Mouse (Mus musculus) fat pad, adult 2 months (tissue): ENCODE results near the gene 1700007K13Rik.

Source experiments
- DNase-seq: peaks from one replicate; pipeline ENCODE4 v3.0.0-alpha.2; 2011; ENCODE audit warnings: low read depth, low spot score; ENCODE audit errors: extremely low read depth

The 1700007K13Rik gene

DNA sequence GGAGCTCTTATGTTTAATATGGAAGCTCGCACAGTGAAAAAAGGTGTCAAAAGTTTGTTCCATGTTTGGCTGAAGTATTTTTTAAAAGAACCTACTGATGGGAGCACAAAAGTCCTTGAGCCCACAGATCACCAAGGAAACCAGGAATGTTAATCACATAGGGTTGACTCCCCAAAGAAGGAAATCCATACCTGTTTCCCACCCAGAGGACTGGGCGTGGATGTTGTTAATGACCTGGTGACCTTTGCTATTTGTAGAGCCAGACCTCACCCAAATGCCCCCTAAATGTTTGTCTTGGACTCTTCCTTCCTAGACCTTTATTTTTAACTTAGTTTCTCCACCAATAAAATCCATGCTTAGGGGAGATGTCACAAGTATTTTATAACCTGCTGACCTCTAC is 4.5 kb upstream of the 1700007K13Rik start:
- no peak for DNase-seq

DNA sequence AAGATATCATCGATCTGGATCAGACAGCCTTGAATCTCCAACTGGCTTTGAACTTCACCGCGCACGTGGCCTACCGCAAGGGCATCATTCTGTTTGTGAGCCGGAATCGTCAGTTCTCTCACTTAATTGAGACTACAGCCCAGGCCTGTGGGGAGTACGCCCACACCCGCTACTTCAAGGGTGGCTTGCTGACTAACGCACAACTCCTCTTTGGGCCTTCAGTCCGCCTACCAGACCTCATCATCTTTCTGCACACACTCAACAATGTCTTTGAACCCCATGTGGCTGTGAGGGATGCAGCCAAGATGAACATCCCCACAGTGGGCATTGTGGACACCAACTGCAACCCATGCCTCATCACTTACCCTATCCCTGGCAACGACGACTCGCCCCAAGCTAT is 3.3 kb upstream of the 1700007K13Rik start:
- no peak for DNase-seq

- DNase-seq: no peak
Measured at GRCm38 (mm10) chr2:28468486-28469225, 2.5 kb upstream of the 1700007K13Rik start.

DNA sequence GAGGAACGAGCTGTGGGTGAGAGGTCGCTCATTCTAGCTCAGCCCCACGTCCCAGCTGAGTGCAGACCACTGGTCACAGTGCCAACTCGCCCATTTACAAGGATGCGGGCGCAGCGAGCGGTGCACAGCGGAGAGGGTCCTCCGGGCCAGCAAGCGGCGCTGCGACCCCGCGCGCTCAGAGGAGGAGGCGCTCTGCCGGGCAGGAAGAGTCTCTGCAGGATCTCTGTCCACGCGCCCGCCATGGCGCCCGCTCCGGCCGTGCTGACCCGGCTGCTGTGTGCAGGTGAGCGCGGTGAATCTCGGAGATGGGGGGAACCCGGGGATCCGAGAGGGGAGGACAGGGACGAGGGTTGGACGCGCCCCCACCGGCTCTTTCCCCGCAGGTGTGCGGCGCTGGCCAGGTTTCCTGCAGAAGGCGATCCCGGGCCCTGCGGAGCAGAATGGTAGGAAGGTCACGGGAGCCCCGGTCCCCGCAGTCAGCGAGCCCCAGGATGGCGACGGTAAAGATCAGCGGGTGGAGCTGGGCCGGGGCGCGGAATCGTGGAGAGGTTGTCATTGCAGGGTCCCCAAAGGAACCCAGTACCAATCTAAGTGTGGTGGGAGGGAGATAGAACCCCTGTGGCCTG is 1.8 kb upstream of the 1700007K13Rik start, which contains the start of gene Mrps2:
Mrps2 (plus strand) TSS at position 207 of the 626 bp plus-strand sequence.
- DNase-seq: no peak

DNA sequence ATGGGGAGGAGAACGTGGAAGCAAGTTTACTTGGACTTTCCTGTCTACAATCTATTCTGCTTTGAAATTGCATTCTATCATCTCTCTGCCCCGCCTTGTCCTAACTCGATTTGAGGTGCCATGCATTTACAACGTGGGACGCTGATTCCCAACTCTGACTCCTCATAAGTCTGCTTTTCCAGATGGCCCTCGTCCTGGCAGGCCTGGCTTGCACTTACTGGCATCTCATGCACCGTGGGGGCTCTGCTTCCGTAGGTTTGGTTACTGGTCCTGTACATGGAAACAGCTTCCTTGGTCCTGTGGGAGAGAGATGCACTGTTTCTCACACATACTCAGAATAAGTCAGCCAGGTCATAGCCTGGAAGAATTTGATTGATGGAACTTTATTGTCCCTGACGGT is 1.2 kb downstream of the 1700007K13Rik start:
- DNase-seq: no peak

- no peak for DNase-seq
Measured at GRCm38 (mm10) chr2:28463919-28464318, 2.2 kb downstream of the 1700007K13Rik start.

- DNase-seq: no peak
Measured at GRCm38 (mm10) chr2:28456616-28457015, 9.5 kb downstream of the 1700007K13Rik start.

DNA sequence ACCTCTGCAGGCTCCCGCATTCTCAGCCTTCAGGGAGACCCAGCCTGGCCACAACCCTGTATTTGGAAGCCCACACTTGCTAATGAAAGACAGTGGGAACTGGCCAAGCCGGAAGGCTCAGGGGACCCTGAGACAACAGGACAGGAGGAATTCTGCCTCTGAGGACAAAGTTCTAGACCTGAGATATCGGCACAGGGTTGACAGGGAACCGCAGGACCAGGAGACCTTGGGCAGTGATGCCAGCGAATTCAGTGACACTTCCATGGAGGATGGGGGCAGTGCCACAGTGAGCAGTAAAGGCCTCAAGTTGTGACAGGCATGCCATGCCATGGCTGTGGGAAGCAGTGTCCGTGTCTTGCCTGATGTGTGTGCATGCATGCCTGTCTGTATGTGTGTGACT is 12.6 kb downstream of the 1700007K13Rik start:
- no peak for DNase-seq

DNA sequence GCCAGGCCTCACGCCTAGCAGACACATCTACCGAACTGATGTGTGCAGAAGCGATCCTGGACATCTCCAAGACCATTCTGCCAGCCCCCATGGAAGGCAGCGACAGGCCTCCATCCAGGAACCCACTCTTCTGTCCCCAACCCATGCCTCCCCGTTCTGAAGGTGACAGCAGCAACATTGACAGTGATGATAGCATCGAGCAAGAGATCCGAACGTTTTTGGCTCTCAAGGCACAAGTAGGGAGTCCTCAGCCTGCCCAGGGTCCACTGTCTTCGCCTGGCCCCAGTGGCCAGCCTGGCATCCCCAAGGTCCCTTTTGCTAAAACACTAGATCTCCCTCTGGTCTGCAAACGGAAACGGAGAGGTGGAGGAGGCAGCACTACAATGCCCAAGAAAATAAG is 14.5 kb downstream of the 1700007K13Rik start:
- DNase-seq: no peak

DNA sequence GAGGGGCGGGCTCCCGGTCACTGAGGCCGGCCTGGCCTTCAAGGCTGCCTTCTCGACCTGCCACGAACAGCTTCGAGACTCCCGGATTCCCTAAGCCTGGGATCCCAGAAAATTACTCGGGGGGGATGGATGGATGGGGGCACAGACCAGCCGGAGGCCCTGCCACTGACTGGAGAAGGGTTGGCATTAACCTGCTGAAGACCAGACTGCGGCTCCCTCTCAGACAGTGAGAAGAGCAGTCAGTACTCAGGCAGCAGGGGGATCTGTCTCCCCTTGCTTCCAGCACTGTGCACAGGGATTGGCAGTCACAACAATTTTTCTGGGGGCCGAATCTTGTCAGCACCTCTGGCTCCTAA is 18.8 kb downstream of the 1700007K13Rik start:
- DNase-seq: no peak

DNA sequence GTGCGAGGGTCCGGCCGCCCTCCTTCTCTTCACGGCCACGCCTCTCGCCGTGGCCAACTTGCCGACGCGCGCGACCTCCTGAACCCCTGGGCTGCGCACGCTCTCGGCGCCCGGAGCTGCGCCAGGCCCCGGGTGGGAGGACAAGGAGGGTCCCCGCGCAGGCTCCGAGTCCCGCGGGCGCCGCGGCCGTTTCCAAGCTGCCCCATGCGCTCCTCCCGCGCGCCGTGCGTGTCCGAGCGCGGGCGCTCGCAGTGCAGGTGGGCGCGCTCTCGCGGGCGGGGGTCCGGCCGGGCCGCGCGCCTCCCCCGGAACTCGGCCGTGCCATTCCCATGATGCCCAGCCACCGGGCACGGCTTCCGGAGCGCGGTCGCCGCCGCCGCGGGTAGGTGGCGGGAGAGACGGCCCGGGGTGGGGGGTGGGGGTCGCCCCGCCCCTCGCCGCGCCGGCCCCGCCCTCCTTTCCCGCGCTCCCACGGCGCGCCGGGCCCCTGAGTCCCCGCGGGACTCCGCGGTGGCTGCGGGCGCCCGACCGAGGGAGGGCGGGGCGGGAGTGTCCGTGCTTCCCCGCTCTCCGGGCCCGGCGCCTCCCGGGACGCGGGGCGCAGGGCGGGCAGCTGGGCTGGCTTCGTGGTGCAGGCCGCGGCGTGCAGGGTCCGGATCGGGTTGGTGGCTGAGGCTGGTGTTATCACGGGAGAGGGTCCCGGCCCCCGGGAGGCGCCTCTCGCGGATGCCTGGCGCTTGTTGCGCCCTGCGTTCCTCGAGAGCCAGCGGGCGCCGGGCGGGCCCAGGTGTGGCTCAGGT is 19.4 kb downstream of the 1700007K13Rik start, which contains the start of gene Ppp1r26:
Ppp1r26 (plus strand) TSS at position 286 of the 800 bp plus-strand sequence.
- DNase-seq: no peak

DNA sequence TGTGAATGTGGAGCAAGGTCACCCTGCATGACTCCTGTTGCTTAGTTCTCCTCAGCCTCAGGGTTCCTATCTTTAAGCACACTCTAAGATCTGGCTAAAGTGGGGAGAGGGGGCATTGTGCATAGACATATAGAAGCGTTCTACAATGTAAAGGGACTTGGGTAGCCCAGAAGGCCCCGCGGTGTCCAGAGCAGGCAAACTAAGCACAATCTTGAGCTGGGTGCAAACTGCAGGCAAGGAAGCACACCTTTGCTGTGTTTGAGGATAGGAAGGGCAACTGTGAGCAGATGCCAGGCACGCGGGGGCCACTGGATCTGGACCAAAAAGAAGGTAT is 20.0 kb downstream of the 1700007K13Rik start:
- no peak for DNase-seq

DNA sequence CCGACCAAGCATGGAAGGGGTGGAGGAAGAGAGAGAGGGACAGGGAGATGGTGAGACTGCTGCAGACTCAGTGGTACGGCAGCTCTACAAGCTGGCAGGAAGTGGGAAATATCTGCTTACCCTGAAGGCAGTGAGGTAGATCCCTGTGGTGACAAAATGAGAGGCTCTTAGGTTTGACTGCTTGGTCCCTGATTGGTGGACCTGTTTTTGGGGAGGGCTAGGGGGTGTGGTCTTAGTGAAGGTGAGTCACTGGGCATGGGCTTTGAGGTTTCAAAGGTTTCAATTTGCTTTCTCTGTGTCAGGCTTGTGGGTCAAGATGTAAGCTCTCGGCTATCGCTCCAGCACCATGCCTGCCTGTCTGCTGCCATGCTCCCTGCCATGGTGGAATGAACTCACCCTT is 21.1 kb downstream of the 1700007K13Rik start:
- no peak for DNase-seq

- no peak for DNase-seq
Measured at GRCm38 (mm10) chr2:28440842-28441241, 25.3 kb downstream of the 1700007K13Rik start.

DNA sequence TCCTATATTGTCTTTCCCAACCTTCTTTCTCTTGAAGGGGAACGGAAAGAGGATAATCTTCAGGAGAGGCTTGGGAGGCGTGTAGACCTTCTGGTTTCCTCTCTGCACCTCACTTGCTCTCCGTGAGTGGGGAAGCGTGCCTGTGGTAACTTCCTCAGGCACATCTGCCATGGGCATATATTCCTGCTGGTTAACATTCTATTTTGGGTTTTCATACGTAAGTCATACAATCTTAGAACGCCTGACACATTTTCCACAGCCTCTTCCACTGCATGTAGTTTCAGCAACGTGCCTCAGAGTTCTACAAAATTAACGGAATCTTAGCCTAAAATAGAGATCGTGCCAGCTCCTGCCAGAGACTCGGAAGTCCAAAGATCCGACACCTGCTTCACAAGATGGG is 30.7 kb downstream of the 1700007K13Rik start:
- DNase-seq: no peak

DNA sequence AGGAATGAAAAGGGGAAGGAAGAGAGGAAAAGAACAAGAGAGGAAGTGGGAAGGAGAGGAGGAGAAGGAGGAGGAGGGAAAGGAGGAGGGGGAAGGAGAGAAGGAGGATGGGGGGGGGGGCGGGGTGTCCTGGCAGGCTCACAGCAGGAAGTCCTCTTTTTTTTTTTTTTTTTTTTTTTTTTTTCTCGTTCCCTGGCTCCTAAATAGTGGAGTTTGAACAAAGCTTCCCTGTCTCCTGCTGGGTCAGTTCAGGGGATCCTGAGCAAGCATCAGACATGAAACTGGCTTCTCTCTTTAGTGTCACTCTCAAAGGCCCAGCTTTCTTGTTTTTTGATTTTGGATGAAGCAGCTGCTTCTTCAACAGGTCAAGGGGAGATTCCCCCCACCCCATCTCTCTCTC is 32.6 kb downstream of the 1700007K13Rik start:
- DNase-seq: no peak

DNA sequence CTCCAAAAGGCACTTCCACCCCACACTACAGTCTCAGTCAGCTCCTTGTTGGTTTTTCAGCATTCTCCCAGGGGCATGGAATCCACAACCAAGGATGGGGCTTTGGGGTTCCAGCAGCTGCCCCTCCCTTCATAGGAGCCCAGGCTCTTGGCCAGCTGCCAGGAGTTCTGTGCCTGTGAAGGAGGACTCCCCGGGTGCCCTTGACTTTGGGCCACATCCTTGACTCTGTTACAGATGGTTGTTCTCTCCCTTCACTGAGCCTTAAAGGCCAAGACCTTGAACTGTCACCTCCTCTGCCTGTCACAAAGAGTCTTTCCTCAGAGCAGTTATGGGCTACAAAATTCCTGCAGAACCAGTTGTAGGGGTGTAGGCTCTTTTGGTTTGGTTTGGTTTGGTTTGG is 33.3 kb downstream of the 1700007K13Rik start:
- DNase-seq: no peak

- no peak for DNase-seq
Measured at GRCm38 (mm10) chr2:28430846-28431245, 35.3 kb downstream of the 1700007K13Rik start.

DNA sequence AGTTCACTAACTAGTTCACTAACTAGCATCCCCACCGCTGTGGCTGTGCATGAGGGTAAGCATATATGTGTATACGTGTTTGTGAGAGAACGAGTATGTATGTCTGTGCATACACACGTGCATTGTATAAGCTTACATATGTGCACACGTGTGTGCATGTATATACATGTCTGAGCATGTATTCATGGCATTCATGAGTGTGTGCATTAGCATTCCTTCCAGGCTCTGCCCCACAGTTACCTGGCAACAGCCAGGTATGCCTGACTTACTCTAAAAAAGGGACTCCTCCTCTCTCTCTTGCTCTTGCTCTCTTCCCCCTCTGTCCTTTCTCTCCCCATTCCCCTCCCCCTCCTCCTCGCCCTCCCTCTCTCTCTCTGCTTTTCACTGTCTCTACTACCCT is 38.9 kb downstream of the 1700007K13Rik start:
- DNase-seq: no peak

DNA sequence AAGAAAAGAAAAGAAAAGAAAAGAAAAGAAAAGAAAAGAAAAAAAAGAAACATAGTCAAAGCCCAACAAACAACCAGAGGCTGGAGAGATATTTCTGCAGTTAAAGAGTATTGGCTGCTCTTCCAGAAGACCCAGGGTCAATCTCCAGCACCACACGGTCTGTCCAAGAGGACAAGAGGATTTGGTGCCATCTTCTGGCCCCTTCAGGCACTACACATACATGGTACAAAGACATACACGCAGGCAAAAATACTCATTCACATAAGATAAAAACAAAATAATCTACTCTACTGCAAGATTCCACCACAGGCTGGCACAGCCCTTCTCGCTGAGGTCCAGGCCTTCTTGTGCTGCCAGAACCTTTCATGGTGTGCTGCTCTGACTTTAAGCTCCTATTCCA is 43.0 kb downstream of the 1700007K13Rik start:
- DNase-seq: no peak

DNA sequence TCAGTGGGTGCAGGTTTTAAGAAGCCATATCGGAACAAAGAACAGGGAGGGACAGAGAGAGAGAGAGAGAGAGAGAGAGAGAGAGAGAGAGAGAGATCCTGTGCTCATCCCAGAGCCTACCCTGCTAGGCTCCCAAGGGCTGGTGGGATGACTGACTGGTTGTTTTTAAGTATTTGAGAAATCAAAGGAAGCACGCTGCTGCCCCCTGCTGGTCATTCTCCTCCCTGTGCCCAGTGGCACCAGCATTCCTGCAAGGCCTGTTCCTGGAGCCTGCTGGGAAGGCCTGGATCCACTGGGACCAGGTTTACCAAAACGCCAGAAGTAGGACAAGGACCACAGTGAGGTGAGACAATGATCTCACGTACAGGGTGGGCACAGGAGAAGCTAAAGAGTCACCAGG is 46.2 kb downstream of the 1700007K13Rik start:
- no peak for DNase-seq

- DNase-seq: no peak
Measured at GRCm38 (mm10) chr2:28418034-28418433, 48.1 kb downstream of the 1700007K13Rik start.
